Mouse (Mus musculus): Measurements from ENCODE around the gene Hyal3.

- no peak for TF ChIP-seq CTCF (IDR thresholded peaks at IDR 0.05; ENCODE audit: low read depth)
- no peak for TF ChIP-seq EP300 (optimal IDR thresholded peaks at IDR 0.05)
Measured at GRCm38 (mm10) chr9:107550491-107551116, 30.0 kb upstream of the Hyal3 start.

All from stomach, postnatal 0 days (tissue).